Mouse (Mus musculus): ENCODE results near the gene Nckipsd.

Gene Nckipsd

DNA sequence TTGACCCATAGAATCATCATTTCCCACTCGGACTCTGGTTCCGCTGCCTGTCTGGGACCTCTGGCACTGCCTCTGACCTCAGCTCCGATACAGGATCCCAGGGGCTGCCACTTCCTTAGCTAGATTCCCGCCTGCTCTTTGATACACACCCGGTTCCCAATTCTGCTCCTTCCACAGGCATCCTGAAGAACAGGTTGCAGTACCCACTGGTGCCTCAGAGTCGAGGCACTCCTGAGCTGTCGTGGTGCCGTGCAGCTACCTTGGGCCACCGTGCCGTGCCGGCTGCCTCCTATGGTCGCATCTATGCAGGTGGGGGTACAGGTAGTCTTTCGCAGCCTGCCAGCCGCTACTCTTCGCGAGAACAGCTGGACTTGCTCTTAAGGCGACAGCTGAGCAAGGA lies 40.3 kb downstream of the Nckipsd start:
- no peak for DNase-seq (ENCODE audit: low spot score)

DNA sequence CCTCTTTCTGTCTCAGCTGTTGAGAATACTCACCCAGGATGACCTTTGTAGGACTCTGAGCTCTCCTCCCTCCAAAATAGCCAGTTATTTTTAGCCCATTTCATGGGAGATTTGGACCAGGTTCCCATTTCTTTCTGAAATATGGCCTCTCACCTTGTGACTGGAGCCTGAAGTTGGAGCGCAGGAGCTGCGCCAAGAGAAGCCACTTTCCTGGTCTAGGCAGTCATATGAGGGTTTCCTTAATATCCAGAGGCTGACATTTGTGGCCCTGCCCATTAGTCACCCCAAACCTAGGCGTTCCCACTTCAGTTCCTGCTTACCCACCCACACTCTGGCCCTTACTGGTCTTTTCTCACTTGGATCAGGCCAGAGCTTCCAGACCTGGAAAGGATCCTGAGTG lies 44.8 kb downstream of the Nckipsd start, which contains the start of gene Slc26a6:
TSS of gene Slc26a6 (plus strand) at position 308 of the 400 bp plus-strand sequence.
- DNase-seq (ENCODE audit: low spot score): no peak

DNA sequence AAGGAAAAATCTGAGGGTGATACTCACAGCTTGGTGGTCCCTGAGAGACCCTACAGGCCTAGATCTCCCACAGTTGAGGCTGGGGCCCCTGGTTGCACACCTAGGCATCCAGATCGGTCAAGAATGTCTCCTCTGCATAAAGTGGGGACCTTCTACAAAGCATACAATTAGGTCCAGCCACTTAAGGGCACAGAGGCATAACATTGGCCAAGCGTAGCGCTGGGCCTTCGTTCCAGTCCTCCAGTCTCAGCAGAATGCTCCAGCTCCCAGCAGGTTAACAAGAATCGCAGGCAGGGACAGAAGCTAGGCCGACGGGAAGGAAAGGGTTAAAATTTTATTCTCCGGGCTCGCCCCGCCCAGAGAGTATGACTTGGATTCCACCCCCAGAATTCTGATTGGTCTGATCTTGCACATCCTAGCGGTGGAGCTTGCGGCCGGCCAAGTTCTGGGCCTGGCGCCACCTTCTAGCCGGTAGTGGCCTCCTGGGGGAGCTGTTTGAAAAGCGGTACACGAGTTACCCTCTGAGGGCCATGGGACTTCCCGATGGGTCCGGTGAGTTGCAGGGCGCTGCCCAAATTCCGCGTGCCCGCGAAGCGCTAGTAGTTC lies 45.6 kb downstream of the Nckipsd start:
- DNase-seq (ENCODE audit: low spot score): peak; percentile 89

DNA sequence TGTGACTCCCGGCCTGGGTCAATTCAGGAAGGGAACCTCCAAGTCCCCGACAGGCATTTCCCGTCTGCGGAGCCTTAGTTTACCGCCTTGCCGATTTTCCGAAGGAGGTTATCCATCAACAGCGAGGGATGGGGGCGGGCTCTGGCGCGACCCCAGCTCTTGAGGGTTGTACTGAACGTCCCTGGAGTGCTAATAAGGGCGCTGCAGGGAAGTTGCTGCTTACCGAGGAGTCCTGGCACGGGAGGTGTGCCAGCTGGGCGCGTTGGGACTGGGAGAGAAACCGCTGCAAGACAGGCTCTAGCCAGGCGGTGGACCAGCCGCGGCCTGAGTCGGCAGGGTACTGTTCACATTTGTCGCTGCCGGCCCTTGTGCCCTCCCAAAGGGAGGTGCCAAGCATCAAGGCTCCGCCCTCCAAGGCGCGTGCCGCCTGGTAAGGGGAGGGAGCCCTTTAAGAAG lies 46.1 kb downstream of the Nckipsd start:
- DNase-seq (ENCODE audit: low spot score): peak; percentile 82

DNA sequence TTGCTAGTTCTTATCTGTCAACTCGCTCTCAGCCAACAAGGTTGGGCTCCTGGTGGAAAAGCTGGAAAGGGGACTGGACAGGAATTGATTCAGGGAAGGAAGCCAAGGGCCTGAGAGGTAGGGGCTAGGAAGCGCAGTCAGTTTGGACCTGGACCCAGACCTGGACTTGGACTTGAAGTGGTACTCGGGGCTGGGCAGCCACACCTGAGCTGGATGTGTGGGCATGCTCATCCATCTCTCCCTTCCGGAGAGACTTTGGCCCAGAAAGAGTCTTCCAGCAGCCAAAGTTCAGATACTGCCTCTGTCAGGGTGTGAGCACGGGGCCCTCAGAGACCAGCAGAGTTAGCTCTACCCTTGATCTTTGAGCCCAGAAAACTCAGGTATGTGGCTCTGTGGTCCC lies 47.2 kb downstream of the Nckipsd start:
- no peak for DNase-seq (ENCODE audit: low spot score)

DNA sequence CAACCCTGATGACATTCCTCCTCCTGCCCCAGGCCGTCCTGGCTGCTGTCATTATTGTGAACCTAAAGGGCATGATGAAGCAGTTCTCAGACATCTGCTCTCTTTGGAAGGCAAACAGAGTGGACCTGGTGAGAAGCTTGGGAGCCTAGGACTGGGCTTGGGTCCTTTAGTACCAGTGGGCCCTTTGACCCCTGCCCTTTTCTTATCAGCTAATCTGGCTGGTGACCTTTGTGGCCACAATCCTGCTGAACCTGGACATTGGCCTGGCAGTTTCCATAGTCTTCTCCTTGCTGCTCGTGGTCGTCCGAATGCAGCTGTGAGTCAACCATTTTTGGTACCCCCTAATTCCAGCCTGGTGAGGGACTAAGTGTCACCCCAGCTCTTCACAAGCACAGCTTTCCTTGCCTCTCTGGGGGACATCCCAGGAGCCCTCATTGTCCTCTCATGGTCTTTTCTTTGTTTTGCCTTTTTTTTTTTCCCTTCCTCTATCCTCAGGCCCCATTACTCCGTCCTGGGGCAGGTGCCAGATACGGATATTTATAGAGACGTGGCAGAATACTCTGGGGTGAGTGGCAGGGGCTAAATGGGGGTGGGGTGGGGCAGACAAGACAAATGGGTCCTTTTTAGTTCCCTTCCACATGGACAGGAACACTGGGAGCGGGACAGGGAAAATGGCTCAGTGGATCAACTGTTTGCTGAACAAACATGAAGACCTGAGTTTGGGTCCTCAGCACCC lies 50.8 kb downstream of the Nckipsd start:
- no peak for DNase-seq (ENCODE audit: low spot score)
